Mouse (Mus musculus) megakaryocyte, embryonic 14.5 days (primary cell): Measurements from ENCODE around the gene Prr29.

Experiments used
- FLI1 ChIP-seq: IDR thresholded peaks from 2 replicates; pipeline ENCODE4 v1.6.1; 2012; ENCODE audit warnings: low read length, inconsistent platforms, mixed read lengths
- GATA1 ChIP-seq: IDR thresholded peaks from 3 replicates; pipeline ENCODE4 v1.6.1; 2012; ENCODE audit warnings: mixed read lengths, low read length, inconsistent platforms, borderline replicate concordance

DNA sequence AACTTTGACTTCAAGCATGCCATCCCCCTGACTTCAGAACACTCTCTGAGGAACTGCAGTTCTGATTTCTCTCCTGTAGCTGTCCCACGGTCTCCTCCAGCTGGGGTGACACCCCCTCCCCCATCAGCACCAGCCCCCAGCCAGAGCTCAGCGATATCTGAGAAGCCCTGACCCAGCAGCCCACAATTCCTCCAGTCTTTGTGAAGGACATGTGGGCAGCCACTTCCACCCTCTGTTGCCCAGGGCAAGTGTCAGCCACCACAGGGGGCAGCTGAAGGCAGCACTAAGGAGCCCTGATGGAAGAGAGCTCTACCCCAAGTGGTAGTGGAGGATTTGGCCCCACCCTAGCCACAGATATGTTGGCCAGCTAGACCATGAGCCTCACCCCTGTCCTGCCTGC, 31.2 kb upstream of the Prr29 start:
- TF ChIP-seq FLI1, result no peak
- no peak for TF ChIP-seq GATA1
